Mouse (Mus musculus): ENCODE measurements at regions not wholly inside any gene's neighbourhood (a gene's known extent, or its start where the extent isn't known, plus 50 kb on each side); places are given as distances from the start of the nearest gene placed in this dataset.
A peak's percentile ranks its signal among the peaks of the same experiment; 100 is the strongest.

DNA sequence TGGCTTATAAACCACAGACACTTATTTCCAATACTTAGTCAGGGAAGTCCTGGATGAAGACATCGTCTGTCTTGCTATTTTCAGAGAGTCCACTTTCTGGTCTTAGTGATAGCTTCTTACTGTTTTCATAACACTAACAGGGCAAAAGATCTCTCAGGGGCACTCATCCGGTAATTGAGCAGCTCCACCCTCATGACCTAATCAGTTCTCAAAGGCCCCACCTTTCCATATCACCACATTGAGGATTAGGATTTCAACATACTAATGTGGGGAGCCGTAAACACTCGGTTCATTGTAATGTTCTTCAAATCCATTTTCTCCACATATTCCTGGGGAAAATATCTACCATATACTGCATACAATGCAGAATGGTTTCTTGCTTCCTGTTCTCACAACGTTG, 318.8 kb upstream of the Klf4 start:
- no peak for ATAC-seq
- H3K4me3 ChIP-seq (ENCODE audit: low read depth, low read length): no peak overlapping the region
- 91% methylated on average over 5 of the region's 5 CpGs for WGBS
- H3K9ac ChIP-seq (ENCODE audit: low read length): no peak overlapping the region
- no peaks in the 10 kb centered on the region for H3K36me3 ChIP-seq (ENCODE audit: control insufficient read depth, insufficient read depth, low read length)
- no peaks in the 10 kb centered on the region for H3K9me3 ChIP-seq (replicated peaks; ENCODE audit: control insufficient read depth, low read length)
- H3K27me3 ChIP-seq (replicated peaks; ENCODE audit: control insufficient read depth, insufficient read depth, low read length): no peaks in the 10 kb centered on the region
- no peaks in the 10 kb centered on the region for H3K4me1 ChIP-seq (ENCODE audit: control insufficient read depth, insufficient read depth, low read length)
- no peak for DNase-seq (ENCODE audit: low spot score)
- no peak overlapping the region for H3K27ac ChIP-seq (ENCODE audit: low read depth, low read length)
- no peak overlapping the region for H3K4me2 ChIP-seq (ENCODE audit: low read length)

DNA sequence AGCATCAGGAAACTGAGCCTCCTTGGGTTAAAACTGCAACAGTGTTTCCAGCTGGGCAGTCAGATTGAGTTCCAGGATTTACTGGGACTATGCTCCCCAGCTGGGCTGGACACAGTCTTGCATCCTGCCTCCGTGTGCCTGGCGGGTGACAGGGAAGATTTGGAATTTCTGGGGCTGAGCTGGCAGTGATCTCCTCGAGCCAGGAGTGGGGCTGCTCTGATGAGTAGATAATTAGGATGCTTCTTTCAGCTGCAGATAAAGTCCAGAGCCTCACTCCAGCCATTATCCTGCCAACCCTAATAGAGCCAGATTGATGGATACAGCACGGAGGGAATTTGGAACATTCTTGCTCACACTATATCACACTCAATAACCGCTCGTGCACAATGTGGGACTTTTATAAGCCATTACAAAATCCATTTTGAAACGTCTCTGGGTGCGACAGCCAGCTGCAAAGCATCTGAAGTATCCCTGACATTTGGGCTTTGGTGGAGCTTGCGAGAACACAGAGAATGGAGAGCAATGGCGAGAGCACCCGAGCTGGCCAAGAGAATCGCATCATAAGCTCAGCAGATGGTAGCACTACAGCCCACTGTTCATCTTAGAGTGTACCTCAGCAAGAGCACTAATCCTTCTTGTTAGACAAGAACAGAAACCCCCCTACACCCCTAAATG, 311.6 kb upstream of the Klf4 start:
- H3K9ac ChIP-seq (ENCODE audit: low read length): no peak overlapping the region

DNA sequence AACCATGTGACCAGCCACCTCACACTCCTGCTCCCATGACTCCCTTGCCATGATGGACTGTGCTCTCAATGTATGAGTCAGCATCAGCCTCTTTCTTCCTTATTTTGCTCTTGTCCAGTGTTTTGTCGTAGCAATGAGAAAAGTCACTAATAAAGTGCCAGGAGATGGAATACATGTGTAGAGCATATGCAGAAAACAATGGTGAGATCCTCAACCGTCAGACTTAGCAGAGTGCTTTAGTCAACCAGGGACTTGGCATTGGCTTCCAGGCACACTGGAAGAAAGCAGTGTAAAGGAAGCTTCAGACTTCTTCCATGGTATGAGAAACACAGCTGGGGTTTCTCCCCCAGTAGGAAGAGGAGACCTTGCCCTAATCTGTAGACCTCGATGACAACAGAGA, 306.3 kb upstream of the Klf4 start:
- Histone ChIP-seq H3K36me3 (ENCODE audit: control insufficient read depth, insufficient read depth, low read length) (no peaks in the 10 kb centered on the region), H3K4me2 (ENCODE audit: low read length) (no peak overlapping the region), H3K4me3 (ENCODE audit: low read depth, low read length) (no peak overlapping the region), H3K4me1 (ENCODE audit: control insufficient read depth, insufficient read depth, low read length) (no peaks in the 10 kb centered on the region; the same call in 1 of the 2 replicates), H3K9me3 (replicated peaks; ENCODE audit: control insufficient read depth, low read length) (no peaks in the 10 kb centered on the region), H3K27ac (ENCODE audit: low read depth, low read length) (no peak overlapping the region), H3K27me3 (replicated peaks; ENCODE audit: control insufficient read depth, insufficient read depth, low read length) (no peaks in the 10 kb centered on the region), H3K9ac (ENCODE audit: low read length) (no peak overlapping the region)
- ATAC-seq (no peak), DNase-seq (ENCODE audit: low spot score) (no peak)
- WGBS: 87% methylated on average over 3 of the region's 3 CpGs

More for the DNA sequence above, 311.6 kb upstream of the Klf4 start:
- WGBS: 64% methylated on average over 12 of the region's 12 CpGs
- Histone ChIP-seq H3K4me1 (ENCODE audit: control insufficient read depth, insufficient read depth, low read length) (no peaks in the 10 kb centered on the region; the same call in 1 of the 2 replicates), H3K36me3 (ENCODE audit: control insufficient read depth, insufficient read depth, low read length) (no peaks in the 10 kb centered on the region), H3K27ac (ENCODE audit: low read depth, low read length) (no peak overlapping the region), H3K4me2 (ENCODE audit: low read length) (no peak overlapping the region), H3K27me3 (replicated peaks; ENCODE audit: control insufficient read depth, insufficient read depth, low read length) (no peaks in the 10 kb centered on the region), H3K9me3 (replicated peaks; ENCODE audit: control insufficient read depth, low read length) (no peaks in the 10 kb centered on the region), H3K4me3 (ENCODE audit: low read depth, low read length) (no peak overlapping the region)
- ATAC-seq (no peak), DNase-seq (ENCODE audit: low spot score) (peak; percentile 14)

DNA sequence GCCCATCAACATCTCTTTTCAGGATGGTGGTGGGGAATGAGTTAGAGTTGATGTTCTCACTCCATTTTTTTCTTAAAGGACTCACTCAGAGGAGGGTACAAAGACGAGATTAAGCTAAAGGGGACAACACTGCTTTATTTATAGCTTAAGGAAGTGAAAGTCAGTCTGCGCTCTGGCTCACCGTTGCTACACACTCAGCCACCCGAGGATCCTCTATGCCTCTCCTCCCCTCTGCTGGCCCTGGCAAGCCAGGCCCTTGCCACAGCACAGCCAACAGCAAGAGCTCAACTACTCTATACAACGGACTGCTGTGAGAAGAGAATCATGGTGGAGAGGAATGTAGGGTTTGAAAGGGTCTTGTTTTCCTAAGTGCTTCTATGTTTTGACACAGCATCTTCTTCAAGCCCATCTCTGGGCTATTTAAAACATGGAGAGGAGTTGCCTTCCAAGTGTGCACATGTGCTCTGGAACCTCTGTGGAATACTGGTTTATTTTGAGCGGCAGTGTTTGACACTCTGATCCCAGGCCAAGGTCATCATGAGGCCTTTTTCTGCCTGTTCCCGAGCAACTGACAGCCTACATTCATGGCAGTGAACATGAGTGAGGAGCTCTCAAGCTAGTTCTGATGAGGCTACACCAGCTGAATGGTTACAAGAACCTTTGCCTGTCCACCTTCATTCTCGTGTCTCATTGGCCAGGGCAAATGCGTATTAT, 291.9 kb upstream of the Klf4 start:
- DNase-seq (ENCODE audit: low spot score) (no peak), ATAC-seq (no peak)
- Histone ChIP-seq H3K4me2 (ENCODE audit: low read length) (no peak overlapping the region), H3K9me3 (replicated peaks; ENCODE audit: control insufficient read depth, low read length) (no peaks in the 10 kb centered on the region), H3K27ac (ENCODE audit: low read depth, low read length) (no peak overlapping the region), H3K27me3 (replicated peaks; ENCODE audit: control insufficient read depth, insufficient read depth, low read length) (no peaks in the 10 kb centered on the region), H3K9ac (ENCODE audit: low read length) (no peak overlapping the region), H3K4me3 (ENCODE audit: low read depth, low read length) (no peak overlapping the region), H3K36me3 (ENCODE audit: control insufficient read depth, insufficient read depth, low read length) (no peaks in the 10 kb centered on the region), H3K4me1 (ENCODE audit: control insufficient read depth, insufficient read depth, low read length) (no peaks in the 10 kb centered on the region)
- WGBS: 81% methylated on average over 9 of the region's 9 CpGs

DNA sequence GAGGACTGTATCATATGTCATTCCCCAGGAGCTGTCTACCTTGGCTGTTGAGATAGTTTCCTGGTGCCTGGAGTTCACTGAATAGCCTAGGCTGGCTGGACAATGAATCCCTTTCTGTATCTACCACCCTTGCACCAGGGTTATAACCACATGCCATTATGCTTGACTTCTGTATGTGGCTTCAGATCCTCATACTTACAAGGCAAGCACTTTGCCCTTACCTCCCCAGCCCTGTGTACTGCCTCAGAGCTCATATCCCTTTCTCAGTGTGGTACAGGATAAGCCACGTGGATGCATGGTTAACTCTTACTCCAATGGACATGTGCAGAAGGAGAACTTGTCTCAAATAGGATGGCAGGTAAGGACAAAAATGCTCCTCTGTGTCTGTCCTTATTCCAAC, 291.3 kb upstream of the Klf4 start:
- no peaks in the 10 kb centered on the region for H3K4me1 ChIP-seq (ENCODE audit: control insufficient read depth, insufficient read depth, low read length)
- 64% methylated on average over 1 of the region's 1 CpGs for WGBS
- no peak overlapping the region for H3K27ac ChIP-seq (ENCODE audit: low read depth, low read length)
- H3K27me3 ChIP-seq (replicated peaks; ENCODE audit: control insufficient read depth, insufficient read depth, low read length): no peaks in the 10 kb centered on the region
- H3K4me2 ChIP-seq (ENCODE audit: low read length): no peak overlapping the region
- ATAC-seq (no peak), DNase-seq (ENCODE audit: low spot score) (no peak)
- H3K9me3 ChIP-seq (replicated peaks; ENCODE audit: control insufficient read depth, low read length): no peaks in the 10 kb centered on the region
- no peak overlapping the region for H3K4me3 ChIP-seq (ENCODE audit: low read depth, low read length)
- no peak overlapping the region for H3K9ac ChIP-seq (ENCODE audit: low read length)
- no peaks in the 10 kb centered on the region for H3K36me3 ChIP-seq (ENCODE audit: control insufficient read depth, insufficient read depth, low read length)

DNA sequence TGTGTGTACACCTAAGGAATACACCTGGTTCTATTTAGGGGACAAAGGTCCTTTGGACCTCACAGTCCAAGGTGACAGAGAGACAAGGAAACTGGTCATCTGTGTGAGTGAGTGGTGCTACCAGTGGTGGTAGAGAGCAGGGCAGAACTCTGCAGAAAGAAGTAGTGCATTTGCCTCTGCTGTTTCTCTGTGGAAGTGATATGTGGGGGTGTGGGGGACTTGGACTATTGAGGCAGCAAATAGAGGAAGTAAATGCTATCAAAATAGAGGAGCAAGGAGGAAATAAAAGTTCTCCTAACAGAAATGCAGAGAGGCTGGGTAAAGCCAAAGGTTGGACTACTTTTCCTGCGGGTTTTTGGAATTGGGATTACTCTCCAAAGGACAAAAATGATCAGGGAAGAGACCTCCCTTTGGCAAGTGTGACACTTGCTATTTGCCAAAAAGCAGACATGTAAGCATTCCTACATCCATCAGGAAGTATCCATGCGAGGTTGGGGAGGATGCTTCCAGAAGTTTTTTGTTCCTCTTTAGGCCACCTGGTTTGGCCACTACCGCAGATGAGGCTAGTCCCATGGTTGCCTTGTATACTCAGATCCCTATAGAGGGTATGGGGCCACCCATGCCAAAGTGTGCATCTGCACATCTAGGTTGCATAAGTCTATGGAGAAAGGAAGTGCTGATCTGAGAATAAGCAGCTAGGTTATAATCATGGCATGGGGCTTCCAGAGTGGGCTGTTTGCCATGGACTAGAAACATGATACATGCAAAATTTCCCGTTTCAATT, 285.0 kb upstream of the Klf4 start:
- Histone ChIP-seq H3K27me3 (replicated peaks; ENCODE audit: control insufficient read depth, insufficient read depth, low read length) (no peaks in the 10 kb centered on the region), H3K27ac (ENCODE audit: low read depth, low read length) (no peak overlapping the region), H3K4me2 (ENCODE audit: low read length) (no peak overlapping the region), H3K4me3 (ENCODE audit: low read depth, low read length) (no peak overlapping the region), H3K9me3 (replicated peaks; ENCODE audit: control insufficient read depth, low read length) (no peaks in the 10 kb centered on the region), H3K9ac (ENCODE audit: low read length) (no peak overlapping the region), H3K4me1 (ENCODE audit: control insufficient read depth, insufficient read depth, low read length) (no peaks in the 10 kb centered on the region), H3K36me3 (ENCODE audit: control insufficient read depth, insufficient read depth, low read length) (no peaks in the 10 kb centered on the region)
- no peak for DNase-seq (ENCODE audit: low spot score)
- WGBS: 87% methylated on average over 4 of the region's 4 CpGs
- no peak for ATAC-seq

DNA sequence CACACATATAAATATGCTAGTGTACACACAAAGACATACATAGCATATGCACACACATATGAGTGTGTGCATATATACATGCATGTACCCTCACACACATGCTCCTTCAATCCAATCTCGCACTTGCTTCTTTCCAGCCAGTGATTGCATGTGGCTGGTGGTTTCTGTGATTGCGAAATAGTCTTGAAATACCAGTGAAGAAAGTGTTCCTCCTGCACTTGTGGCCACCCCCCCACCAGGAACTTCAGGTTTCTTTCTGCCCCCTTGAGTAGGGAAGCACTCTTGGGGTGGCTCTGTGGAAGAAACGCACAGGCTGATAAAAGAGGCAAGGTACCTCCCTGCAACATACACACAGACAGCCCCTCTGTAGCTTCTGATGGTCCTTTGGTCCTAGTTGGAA, 283.6 kb upstream of the Klf4 start:
- Histone ChIP-seq H3K27ac (ENCODE audit: low read depth, low read length) (no peak overlapping the region), H3K4me2 (ENCODE audit: low read length) (no peak overlapping the region), H3K9me3 (replicated peaks; ENCODE audit: control insufficient read depth, low read length) (no peaks in the 10 kb centered on the region), H3K36me3 (ENCODE audit: control insufficient read depth, insufficient read depth, low read length) (no peaks in the 10 kb centered on the region), H3K4me1 (ENCODE audit: control insufficient read depth, insufficient read depth, low read length) (no peaks in the 10 kb centered on the region), H3K27me3 (replicated peaks; ENCODE audit: control insufficient read depth, insufficient read depth, low read length) (no peaks in the 10 kb centered on the region), H3K9ac (ENCODE audit: low read length) (no peak overlapping the region), H3K4me3 (ENCODE audit: low read depth, low read length) (no peak overlapping the region)
- no peak for DNase-seq (ENCODE audit: low spot score)
- no peak for ATAC-seq
- WGBS: 94% methylated on average over 3 of the region's 3 CpGs

DNA sequence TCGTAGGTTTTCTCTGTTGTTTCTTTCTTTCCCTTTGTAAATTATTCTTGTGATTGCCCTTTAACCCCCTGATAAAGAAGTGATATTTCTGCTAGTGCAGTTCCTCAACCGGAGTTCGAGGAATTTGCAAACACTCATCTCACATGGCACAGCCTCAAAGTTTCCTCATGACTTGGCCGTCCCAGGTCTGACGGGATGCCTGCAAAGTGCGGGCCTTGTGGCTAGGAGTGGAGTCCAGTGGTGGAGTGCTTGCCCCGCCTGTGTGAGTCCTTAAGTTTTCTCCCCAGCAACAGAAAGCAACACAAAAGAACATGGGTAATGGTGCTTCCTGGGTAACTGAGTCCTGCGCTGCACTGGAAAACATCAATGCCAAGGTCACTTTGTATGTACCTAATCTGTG, 280.6 kb upstream of the Klf4 start:
- no peak overlapping the region for H3K9ac ChIP-seq (ENCODE audit: low read length)
- H3K4me2 ChIP-seq (ENCODE audit: low read length): no peak overlapping the region
- H3K4me3 ChIP-seq (ENCODE audit: low read depth, low read length): no peak overlapping the region
- ATAC-seq (no peak), DNase-seq (ENCODE audit: low spot score) (no peak)
- no peaks in the 10 kb centered on the region for H3K4me1 ChIP-seq (ENCODE audit: control insufficient read depth, insufficient read depth, low read length)
- no peaks in the 10 kb centered on the region for H3K27me3 ChIP-seq (replicated peaks; ENCODE audit: control insufficient read depth, insufficient read depth, low read length)
- no peaks in the 10 kb centered on the region for H3K9me3 ChIP-seq (replicated peaks; ENCODE audit: control insufficient read depth, low read length)
- WGBS: 89% methylated on average over 8 of the region's 8 CpGs
- H3K27ac ChIP-seq (ENCODE audit: low read depth, low read length): no peak overlapping the region
- no peaks in the 10 kb centered on the region for H3K36me3 ChIP-seq (ENCODE audit: control insufficient read depth, insufficient read depth, low read length)

DNA sequence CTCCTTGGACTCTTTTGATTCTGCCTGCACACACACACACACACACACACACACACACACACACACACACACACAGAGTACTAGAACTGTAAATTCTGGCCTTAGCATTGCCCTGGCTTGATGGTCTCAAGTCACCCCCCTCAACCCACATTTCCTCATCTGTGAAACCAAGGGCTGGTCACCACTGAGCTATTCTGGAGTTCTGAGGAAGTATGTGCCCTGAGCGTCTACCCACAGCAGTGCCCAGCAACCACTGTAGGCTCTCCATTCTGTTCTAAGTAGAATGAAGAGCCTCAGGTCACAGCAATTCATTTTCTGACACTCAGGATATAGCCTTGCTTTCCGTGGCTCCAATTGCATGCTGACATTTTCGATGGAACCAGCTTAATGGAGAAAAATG, 279.4 kb upstream of the Klf4 start:
- H3K9ac ChIP-seq (ENCODE audit: low read length): no peak overlapping the region
- no peak for DNase-seq (ENCODE audit: low spot score)
- H3K9me3 ChIP-seq (replicated peaks; ENCODE audit: control insufficient read depth, low read length): no peaks in the 10 kb centered on the region
- no peak overlapping the region for H3K4me2 ChIP-seq (ENCODE audit: low read length)
- 76% methylated on average over 3 of the region's 3 CpGs for WGBS
- no peak overlapping the region for H3K27ac ChIP-seq (ENCODE audit: low read depth, low read length)
- H3K36me3 ChIP-seq (ENCODE audit: control insufficient read depth, insufficient read depth, low read length): no peaks in the 10 kb centered on the region
- no peak overlapping the region for H3K4me3 ChIP-seq (ENCODE audit: low read depth, low read length)
- no peak for ATAC-seq
- H3K4me1 ChIP-seq (ENCODE audit: control insufficient read depth, insufficient read depth, low read length): no peaks in the 10 kb centered on the region
- no peaks in the 10 kb centered on the region for H3K27me3 ChIP-seq (replicated peaks; ENCODE audit: control insufficient read depth, insufficient read depth, low read length)

All from forebrain, embryonic 14.5 days (tissue).